Mouse (Mus musculus): Measurements from ENCODE around the gene Lrch1.

The Lrch1 gene

DNA sequence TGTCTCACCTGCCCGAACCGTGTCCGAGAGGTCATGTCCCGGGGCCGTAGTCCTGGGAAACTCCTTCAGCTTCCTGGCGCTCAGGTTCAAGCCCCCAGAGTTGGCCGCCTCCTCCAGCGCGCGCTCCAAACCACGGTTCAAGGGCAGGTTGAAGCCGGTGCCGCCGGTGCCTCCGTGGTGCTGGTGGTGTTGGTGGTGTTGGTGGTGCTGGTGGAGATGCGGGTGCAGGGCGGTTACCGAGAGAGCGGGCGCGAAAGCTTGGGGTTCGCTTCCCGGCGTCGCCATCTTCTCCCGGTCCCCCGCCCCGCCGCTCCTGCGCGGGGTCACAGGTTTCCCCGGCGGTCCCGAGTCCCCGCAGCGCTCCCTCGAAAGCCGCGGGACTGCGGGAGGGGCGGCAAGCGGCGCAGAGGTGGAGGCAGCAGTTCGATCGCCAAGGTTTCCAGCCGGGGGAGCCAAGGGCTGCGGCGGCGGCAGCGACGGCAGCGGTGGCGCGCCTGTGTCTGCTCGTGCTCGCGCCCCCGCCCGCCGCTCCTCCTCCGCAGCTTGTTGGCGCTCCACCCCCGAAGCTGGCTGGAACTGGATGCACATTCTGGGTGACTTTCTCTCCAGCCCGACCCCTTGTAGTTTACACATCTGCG lies at the start of gene Lrch1:
Lrch1 (minus strand) TSS at position 501 of the 638 bp plus-strand sequence.
- in situ Hi-C loops (cut with MboI) = no loop called here

DNA sequence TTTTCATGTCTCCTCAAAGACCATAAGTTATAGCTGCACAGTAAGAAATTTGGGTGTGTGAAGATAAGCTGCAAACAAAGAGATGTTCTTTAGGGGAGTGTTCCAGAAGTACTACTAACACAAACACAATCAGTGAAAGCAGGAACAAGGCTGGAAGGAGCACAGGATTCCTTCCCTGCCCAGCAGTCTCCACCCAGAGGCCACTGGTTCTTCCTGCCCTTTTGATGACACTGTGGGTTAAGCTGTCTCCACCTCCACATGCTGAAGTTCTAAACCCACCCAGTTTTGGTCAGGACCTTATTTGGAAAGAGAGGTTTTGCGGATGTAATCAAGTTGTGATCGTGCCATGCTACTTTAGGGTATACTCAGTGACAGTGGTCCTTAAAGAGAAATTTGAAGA lies 49.4 kb upstream of the Lrch1 start:
- in situ Hi-C loops (cut with MboI) = no loop called here

DNA sequence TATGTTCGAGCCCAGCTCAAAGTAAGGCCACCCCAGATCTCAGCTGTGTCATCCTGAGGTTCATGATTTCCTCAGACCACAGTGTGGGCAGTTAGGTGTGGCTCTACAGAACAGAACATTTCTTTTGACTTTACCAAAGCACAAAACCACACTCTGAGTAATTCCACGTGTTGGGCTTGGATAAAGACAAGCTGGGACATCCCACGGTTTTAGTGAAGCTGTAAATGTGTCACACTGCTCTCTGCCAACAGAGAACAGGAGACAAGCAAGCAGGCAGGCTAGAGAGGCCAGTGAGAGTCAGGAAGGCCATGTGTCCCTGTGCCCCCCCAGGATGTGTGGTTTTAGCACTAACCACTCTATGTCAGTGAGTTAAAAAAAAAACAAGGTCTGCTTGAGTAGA lies 48.9 kb upstream of the Lrch1 start:
- in situ Hi-C loops (cut with MboI) = no loop called here

GRCm38 (mm10) chr14:74990504-74990903 lies 42.8 kb upstream of the Lrch1 start:
- in situ Hi-C loops (cut with MboI) = loop anchor here (5.0 kb wide), 1 partner anchor 228 kb away; no protein-coding TSS in a partner anchor

DNA sequence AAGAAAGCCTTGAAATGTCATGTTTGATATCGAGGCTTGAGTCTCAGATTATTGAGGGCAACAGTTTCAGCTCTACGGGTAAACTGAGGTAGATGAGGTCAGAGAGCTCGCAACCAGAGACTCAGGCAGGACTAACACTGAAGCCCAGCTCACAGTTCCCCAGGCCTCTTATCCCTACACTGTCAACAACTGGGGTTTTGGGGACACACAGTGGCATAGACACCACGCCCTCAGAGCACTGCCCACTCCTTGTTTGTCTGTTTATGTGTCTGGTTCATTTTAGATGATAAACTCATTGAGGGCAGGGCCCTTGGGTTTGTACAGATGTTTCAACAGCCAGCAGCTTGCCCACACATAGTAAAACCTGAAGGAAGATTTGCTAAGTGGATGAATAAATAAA lies 42.2 kb upstream of the Lrch1 start:
- in situ Hi-C loops (cut with MboI) = loop anchor here (5.0 kb wide), 1 partner anchor 228 kb away; no protein-coding TSS in a partner anchor

- in situ Hi-C loops (cut with MboI) = no loop called here
Measured at GRCm38 (mm10) chr14:74989322-74989721, 41.6 kb upstream of the Lrch1 start.

DNA sequence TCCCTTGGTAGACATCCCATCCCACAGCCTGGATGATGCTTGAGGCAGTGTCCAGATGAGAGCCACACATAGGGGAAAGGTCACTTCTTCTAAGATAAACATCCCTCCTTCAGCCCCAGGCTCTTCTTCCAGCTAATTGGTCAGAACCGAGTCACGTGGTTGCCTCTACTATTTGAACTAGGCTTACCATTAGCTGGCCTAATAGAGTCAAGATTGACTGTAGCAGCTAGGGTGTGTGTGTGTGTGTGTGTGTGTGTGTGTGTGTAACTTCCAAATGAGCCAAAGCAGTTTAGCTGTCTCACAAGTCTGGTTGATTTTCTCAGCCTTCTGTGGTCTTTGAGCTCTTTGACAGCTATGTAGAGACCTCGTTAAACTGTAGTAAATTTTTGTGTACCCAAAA lies 38.9 kb upstream of the Lrch1 start:
- in situ Hi-C loops (cut with MboI) = no loop called here

DNA sequence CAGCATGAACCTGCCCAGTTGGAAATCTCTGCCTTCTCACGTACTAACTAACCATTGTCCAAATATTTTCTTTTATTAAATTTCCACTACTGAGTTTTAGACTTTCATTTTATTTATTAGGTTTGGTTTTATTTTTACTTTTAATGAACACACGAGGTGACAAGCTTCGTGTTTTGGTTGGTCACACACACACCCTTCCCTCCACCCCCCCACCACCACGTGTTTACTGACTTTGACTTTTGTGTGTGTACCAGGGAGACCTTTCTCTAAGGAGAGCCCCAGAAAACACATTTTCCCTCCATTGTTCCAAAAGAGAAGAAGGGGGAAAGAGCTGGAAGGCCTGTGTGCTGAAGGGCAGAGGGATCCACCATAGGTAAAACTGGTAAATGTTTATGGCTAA lies 38.0 kb upstream of the Lrch1 start:
- in situ Hi-C loops (cut with MboI) = no loop called here

- in situ Hi-C loops (cut with MboI) = no loop called here
Measured at GRCm38 (mm10) chr14:74984817-74985391, 37.2 kb upstream of the Lrch1 start.

DNA sequence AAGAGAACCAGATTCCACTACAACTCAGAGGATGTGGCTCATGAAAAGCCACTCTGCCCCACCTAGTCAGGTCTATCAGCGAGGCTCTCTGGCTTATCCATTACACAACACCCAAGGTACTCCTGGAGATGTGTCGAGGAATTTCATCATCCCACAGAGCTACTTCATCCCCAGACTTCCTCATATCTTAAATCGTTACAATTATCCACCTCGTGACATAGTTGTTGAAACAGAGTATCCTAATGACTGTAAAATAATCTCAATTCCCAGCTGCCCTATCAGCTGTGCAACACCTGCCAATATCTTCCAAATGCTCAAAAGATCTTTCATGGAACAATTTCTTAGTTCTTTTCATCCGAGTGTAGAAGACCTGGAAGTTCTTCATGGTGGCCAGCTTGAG lies 35.4 kb upstream of the Lrch1 start:
- in situ Hi-C loops (cut with MboI) = no loop called here

DNA sequence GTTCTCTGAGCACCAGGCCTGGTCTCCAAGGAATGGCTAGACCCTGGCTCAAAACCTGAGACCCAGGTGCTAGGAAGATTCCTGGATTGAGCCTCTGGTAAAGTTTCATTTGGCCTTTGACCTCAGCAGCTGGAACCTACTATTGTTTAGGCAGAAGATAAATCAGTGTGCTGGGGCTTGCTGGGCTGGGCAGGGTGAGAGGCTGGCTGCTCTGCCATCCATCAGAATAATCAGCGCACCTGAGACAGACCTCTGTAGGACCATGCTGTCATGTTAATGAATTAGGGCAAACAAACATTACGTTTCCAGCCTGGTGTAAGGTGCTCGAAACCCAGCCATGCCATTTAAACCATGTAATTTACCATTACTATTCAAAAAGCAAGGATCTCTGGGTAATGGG lies 33.3 kb upstream of the Lrch1 start:
- in situ Hi-C loops (cut with MboI) = no loop called here

DNA sequence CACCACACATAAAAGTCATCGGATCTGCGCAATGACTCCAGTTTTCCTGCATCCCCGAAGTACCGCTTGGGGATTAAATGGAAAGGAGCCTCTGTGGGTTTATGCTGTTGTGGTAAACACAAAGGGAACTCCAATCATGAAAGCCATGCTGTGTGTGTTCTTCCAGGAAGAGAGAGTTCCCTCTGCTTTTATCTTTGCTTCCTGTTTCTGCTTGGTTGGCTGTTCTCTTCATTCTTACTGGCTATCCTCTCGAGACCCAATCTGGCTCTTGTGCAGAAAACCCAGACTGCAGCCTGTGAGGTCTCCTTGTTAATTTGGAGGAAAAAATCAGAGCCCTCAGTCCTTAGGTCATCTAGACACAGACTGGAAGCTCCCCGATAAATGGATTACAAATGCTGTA lies 29.3 kb upstream of the Lrch1 start:
- in situ Hi-C loops (cut with MboI) = no loop called here

DNA sequence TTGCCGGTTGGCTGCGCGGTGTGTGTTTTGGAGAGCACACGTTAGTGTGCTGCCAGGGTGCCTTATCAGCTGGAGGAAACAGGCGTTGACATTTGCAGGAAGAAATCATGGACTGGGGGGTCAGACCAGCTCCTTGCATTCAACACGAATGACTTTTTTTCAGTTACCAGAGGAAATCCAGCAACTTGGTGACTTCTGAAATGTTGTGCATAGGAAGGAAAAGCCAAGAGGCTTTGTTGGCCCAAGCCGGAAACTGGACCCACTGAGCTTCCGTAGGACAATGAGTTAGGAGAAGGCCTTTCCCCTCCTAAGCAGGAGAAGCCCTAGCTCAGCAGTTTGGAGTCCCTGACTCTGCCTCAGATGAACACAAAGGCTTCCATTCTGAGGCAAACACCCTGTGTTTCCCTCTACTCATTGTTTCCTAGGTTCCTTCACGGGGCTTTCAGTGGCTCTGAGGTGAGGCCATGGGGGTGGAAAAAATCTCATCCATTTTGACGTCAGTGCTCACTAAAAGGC lies 26.5 kb upstream of the Lrch1 start:
- in situ Hi-C loops (cut with MboI) = no loop called here

GRCm38 (mm10) chr14:74972687-74973086 lies 25.0 kb upstream of the Lrch1 start:
- in situ Hi-C loops (cut with MboI) = no loop called here

- in situ Hi-C loops (cut with MboI) = no loop called here
Measured at GRCm38 (mm10) chr14:74972216-74972615, 24.5 kb upstream of the Lrch1 start.

DNA sequence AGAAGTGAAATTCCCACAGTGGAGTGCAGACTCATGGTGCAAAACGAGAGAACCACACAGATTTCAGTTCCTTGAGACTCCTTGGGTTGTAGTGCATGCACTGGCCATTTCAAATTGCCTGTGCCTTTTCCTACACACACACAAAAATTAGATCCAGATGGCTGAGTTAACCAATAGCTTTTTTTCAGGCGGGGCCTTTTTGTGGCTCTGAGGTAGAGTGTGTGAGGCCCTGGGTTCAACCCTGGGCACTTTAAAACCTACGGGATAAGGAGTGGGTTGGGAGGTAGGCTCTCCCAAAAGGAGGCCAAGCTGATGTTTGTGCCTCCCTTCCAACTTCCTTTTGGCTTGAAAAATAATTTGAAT lies 15.7 kb upstream of the Lrch1 start:
- in situ Hi-C loops (cut with MboI) = no loop called here

DNA sequence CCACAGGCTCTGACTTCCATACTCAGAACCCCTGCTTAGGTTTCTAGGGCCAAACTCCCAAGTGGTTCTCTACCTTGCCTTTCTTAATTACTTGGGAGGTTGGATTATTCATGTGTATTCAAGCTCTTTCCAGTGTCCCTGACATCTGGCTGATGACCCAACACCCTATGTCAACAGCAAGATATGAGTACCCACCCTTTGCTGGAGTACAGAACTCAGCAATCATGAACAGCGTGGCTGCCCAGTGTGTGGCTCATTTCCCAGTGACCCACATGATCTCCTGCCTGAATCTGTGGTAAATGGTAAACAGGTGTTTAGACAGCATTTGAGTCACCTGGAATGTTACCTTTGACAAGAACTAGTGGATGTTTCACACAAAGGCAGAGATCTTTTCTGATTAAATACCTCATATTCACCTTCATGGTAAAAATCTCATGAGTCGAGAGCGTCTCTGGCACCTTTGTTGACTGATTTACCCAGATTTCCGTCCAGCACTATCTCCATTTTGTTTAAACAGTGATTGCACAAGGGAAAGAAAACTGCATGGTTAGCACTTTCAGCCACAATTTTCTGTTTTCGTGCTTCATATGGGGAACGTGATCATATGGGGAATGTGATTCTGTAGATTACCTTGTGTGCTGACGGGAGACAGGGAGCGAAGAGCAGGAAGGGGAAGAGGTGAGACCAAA lies 15.2 kb upstream of the Lrch1 start:
- in situ Hi-C loops (cut with MboI) = no loop called here

DNA sequence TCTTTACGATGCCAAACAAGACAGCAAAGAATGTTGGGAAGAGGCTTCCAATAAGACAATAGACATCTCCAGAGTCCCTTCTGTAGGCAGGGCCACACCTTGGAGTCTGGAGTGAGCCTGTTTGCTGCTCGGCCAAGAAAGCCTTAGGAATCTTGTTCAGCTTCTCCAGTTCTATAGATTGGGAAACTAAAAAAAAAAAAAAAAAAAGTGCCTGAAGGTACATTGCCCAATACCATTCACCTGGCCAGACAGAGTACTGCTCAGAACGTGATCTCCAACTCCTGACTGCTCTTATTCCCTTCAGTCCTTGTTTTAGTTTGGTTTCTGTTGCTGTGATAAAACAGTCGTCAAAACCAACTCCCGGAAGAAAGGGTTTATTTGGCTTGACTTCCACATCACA lies 12.9 kb upstream of the Lrch1 start:
- in situ Hi-C loops (cut with MboI) = no loop called here

GRCm38 (mm10) chr14:74956702-74957101 lies 9.0 kb upstream of the Lrch1 start:
- in situ Hi-C loops (cut with MboI) = no loop called here

GRCm38 (mm10) chr14:74956234-74956633 lies 8.6 kb upstream of the Lrch1 start:
- in situ Hi-C loops (cut with MboI) = no loop called here

DNA sequence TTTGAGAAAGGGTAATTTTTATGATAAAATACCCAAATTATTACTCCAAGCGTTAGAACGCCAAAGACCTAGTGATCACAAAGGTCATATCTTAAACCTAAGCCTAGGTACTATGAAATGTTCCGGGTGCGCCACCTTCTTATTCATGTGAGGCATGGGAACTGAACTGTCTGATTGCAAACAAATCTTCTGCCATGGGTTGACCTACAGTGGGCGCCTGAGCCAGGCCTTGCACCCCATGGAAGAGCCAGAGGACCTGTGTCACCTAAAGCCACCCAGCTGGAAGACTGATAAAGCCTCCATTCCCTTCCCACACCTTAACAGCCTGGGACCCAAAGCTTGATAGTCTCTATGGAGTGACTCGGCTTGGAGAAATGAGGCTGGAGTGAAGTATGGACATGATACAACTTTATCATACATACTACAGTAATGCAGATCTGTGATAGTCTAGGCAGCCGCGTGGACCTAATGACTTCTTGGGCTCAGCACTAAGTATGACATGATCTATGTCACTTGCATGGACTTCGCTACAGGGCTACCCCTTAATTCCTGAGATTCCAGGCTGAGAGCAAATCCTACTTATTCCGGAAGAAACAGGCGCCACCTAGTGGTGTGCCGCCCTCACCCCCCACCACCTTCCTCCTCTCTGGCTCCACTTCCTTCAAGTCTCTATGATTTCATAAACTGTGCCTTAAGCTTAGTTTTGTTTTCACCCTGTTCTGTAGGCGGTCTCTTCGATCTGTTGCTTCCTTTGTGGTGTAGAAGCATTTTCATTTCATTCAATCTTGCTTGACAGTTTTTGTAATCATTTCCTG lies 957 bp upstream of the Lrch1 start:
- in situ Hi-C loops (cut with MboI) = no loop called here

- in situ Hi-C loops (cut with MboI) = no loop called here
Measured at GRCm38 (mm10) chr14:74948014-74948396, 329 bp upstream of the Lrch1 start.

All from mature B cell (primary cell).